Mouse (Mus musculus): ENCODE data around the gene Col4a2.

Col4a2 gene

GRCm38 (mm10) chr8:11297141-11297838, 15.3 kb upstream of the Col4a2 start:
- no peak for DNase-seq

GRCm38 (mm10) chr8:11298531-11299316, 13.9 kb upstream of the Col4a2 start:
- peak; percentile 53 for DNase-seq

GRCm38 (mm10) chr8:11299317-11299602, 13.3 kb upstream of the Col4a2 start:
- no peak for DNase-seq

GRCm38 (mm10) chr8:11300436-11300835, 12.2 kb upstream of the Col4a2 start:
- DNase-seq: no peak

- DNase-seq: no peak
Measured at GRCm38 (mm10) chr8:11304027-11304601, 8.5 kb upstream of the Col4a2 start.

GRCm38 (mm10) chr8:11305539-11305938, 7.1 kb upstream of the Col4a2 start:
- DNase-seq: no peak

- DNase-seq: no peak
Measured at GRCm38 (mm10) chr8:11307451-11307850, 5.2 kb upstream of the Col4a2 start.

GRCm38 (mm10) chr8:11308570-11308998, 4.0 kb upstream of the Col4a2 start:
- no peak for DNase-seq

- DNase-seq: no peak
Measured at GRCm38 (mm10) chr8:11309226-11309625, 3.4 kb upstream of the Col4a2 start.

- no peak for DNase-seq
Measured at GRCm38 (mm10) chr8:11310049-11310448, 2.6 kb upstream of the Col4a2 start.

- peak; percentile 66 for DNase-seq
Measured at GRCm38 (mm10) chr8:11311681-11312348, 790 bp upstream of the Col4a2 start.

GRCm38 (mm10) chr8:11313176-11314111, 839 bp downstream of the Col4a2 start:
- peak; percentile 60 for DNase-seq

- no peak for DNase-seq
Measured at GRCm38 (mm10) chr8:11314613-11315012, 2.0 kb downstream of the Col4a2 start.

- no peak for DNase-seq
Measured at GRCm38 (mm10) chr8:11315179-11315943, 2.8 kb downstream of the Col4a2 start.

- no peak for DNase-seq
Measured at GRCm38 (mm10) chr8:11316118-11316517, 3.5 kb downstream of the Col4a2 start.

- no peak for DNase-seq
Measured at GRCm38 (mm10) chr8:11319405-11319804, 6.8 kb downstream of the Col4a2 start.

- no peak for DNase-seq
Measured at GRCm38 (mm10) chr8:11321841-11322240, 9.2 kb downstream of the Col4a2 start.

GRCm38 (mm10) chr8:11322724-11323585, 10.3 kb downstream of the Col4a2 start:
- DNase-seq: no peak

- DNase-seq: no peak
Measured at GRCm38 (mm10) chr8:11323681-11324080, 11.1 kb downstream of the Col4a2 start.

- no peak for DNase-seq
Measured at GRCm38 (mm10) chr8:11324801-11325395, 12.3 kb downstream of the Col4a2 start.

Measured in embryo, embryonic 11 days (tissue).